In genomic region chr9:66822255-66822654, GRCm38 (mm10) we compare ENCODE assay signal across 11 mouse cellular contexts. TPM values are rescaled to one million over a fixed set of nuclear protein-coding genes. Genes with fewer than 3 reads are reported as not detected.
DNase-seq lines count a peak whose midpoint lies in the region; ATAC-seq and TF ChIP-seq lines count a peak whose summit lies in the region.
"Not testable (repeated sequence)": the region's sequence is repeated elsewhere in the genome, so short reads cannot be mapped to it uniquely, and the experiment has no call there.
"Had no signal": no experiment of that assay in that cellular context is flagged by ENCODE, and none has a peak within 500 bp of the region (broad histone marks: within the 10 kb centered on the region; RNA-seq: fewer than 3 reads in every experiment).

No protein-coding gene starts in this region.

- DNase-seq in B cell, adult 2 months = peak; percentile 23 to 25
- DNase-seq in brain, embryonic 14.5 days (ENCODE audit: low read depth); layer of hippocampus, adult 2 months (ENCODE audit: low spot score in 2 of 2); lung, postnatal 0 days (ENCODE audit: low spot score); stomach, postnatal 0 days (ENCODE audit: low spot score): not testable (repeated sequence)
- peak; percentile 17 for DNase-seq in thymus, postnatal 25 days

- no CpG with 5 or more reads among the region's 5 CpGs for WGBS in lung, postnatal 0 days
- WGBS in stomach, postnatal 0 days = no CpG with 5 or more reads among the region's 5 CpGs

- peak; percentile 4; the same call in 1 of the 2 replicates for TF ChIP-seq CTCF in brain, embryonic 14.5 days (IDR thresholded peaks at IDR 0.05; ENCODE audit: borderline replicate concordance, extremely low read depth, insufficient read depth, insufficient read length)
- peak; percentile 29 for TF ChIP-seq CTCF in layer of hippocampus, adult 2 months (conservative IDR thresholded peaks at IDR 0.05)
- TF ChIP-seq CTCF in lung, postnatal 0 days (IDR thresholded peaks at IDR 0.05) = peak; percentile 37
- peak; percentile 36 for TF ChIP-seq CTCF in stomach, postnatal 0 days (IDR thresholded peaks at IDR 0.05; ENCODE audit: low read depth)

- not testable (repeated sequence) for TF ChIP-seq EP300 in lung, postnatal 0 days (IDR thresholded peaks at IDR 0.05); stomach, postnatal 0 days (optimal IDR thresholded peaks at IDR 0.05)

- not testable (repeated sequence) for H3K4me3 ChIP-seq in layer of hippocampus, adult 2 months; lung, postnatal 0 days (ENCODE audit: low read depth, low read length); stomach, postnatal 0 days (ENCODE audit: low read depth, low read length)

- H3K36me3 ChIP-seq in lung, postnatal 0 days (ENCODE audit: insufficient read depth, low read length); stomach, postnatal 0 days (ENCODE audit: control insufficient read depth, insufficient read depth, low read length): not testable (repeated sequence)

- ATAC-seq in hematopoietic stem cell, adult 5-6 weeks (replicated peaks in 1 of 2; ENCODE audit: insufficient read depth in 1 of 2, low FRiP score in 2 of 2, low TSS enrichment in 1 of 2, low read depth in 1 of 2, poor library complexity in 2 of 2, severe bottlenecking in 2 of 2) = peak; percentile 28 to 56; a peak in 2 of 4 replicates
- not testable (repeated sequence) for ATAC-seq in lung, postnatal 0 days; stomach, postnatal 0 days (ENCODE audit: low FRiP score, low TSS enrichment)

- not testable (repeated sequence) for H3K27me3 ChIP-seq in lung, postnatal 0 days (replicated peaks; ENCODE audit: insufficient read depth, low read length); stomach, postnatal 0 days (ENCODE audit: control insufficient read depth, insufficient read depth, low read length)

- not testable (repeated sequence) for H3K4me2 ChIP-seq in lung, postnatal 0 days (replicated peaks; ENCODE audit: low read depth, low read length); stomach, postnatal 0 days (replicated peaks; ENCODE audit: low read depth)

- H3K9ac ChIP-seq in lung, postnatal 0 days (replicated peaks; ENCODE audit: low read depth); stomach, postnatal 0 days (ENCODE audit: low read length): not testable (repeated sequence)

- not testable (repeated sequence) for H3K27ac ChIP-seq in layer of hippocampus, adult 2 months; lung, postnatal 0 days (ENCODE audit: low read length); stomach, postnatal 0 days (replicated peaks)

- H3K9me3 ChIP-seq in lung, postnatal 0 days (ENCODE audit: low read length); stomach, postnatal 0 days (ENCODE audit: control insufficient read depth, low read length): not testable (repeated sequence)

- not testable (repeated sequence) for H3K4me1 ChIP-seq in lung, postnatal 0 days (ENCODE audit: insufficient read depth, low read depth, low read length); stomach, postnatal 0 days (replicated peaks; ENCODE audit: control insufficient read depth, insufficient read depth)

- not testable (repeated sequence) for TF ChIP-seq POLR2A in brain, embryonic 14.5 days (IDR thresholded peaks at IDR 0.05; ENCODE audit: borderline replicate concordance, extremely low read depth, insufficient read depth, insufficient read length, poor library complexity, severe bottlenecking)

RNA-seq across cellular contexts. Expression of gene Aph1c, which starts 12.3 kb away (rescaled TPM):
- polyA plus RNA-seq in brain, embryonic 14.5 days (2012; rRNA removed) = 1.6 and 2.3 TPM in 2 replicates
- 1.4 and 5.5 TPM in 2 replicates for total RNA-seq in hematopoietic stem cell, adult 5-6 weeks (2017)
- total RNA-seq in layer of hippocampus, adult 2 months (2021) = 1 to 10 TPM; 7.6 to 8.4 TPM
- 10.5 and 11.7 TPM in 2 replicates for polyA plus RNA-seq in lung, postnatal 0 days (2015; fragmentation: Nextera tagmentation; extraction: Ambion mirVana)
- polyA plus RNA-seq in stomach, postnatal 0 days (2015; fragmentation: Nextera tagmentation; extraction: Ambion mirVana) = 3.0 and 3.2 TPM in 2 replicates
- polyA plus RNA-seq: G1E had no signal

RNA-seq across cellular contexts. Expression of gene Gm10647, which starts 25.4 kb away (rescaled TPM):
- polyA plus RNA-seq in brain, embryonic 14.5 days (2012; rRNA removed) = 0.18 and 0.24 TPM in 2 replicates
- total RNA-seq in hematopoietic stem cell, adult 5-6 weeks (2017) = 0.38 TPM in 1 of 2 replicates, not detected in the other
- total RNA-seq in layer of hippocampus, adult 2 months (2021) = under 1 TPM; 0.56 to 0.82 TPM
- polyA plus RNA-seq in lung, postnatal 0 days (2015; fragmentation: Nextera tagmentation; extraction: Ambion mirVana) = 0.27 and 0.51 TPM in 2 replicates
- 0.12 and 0.23 TPM in 2 replicates for polyA plus RNA-seq in stomach, postnatal 0 days (2015; fragmentation: Nextera tagmentation; extraction: Ambion mirVana)
- total RNA-seq: adrenal gland, postnatal 14 days; gastrocnemius, adult 2 months had no signal
- polyA plus RNA-seq: activated CD4-positive, CD25-positive, alpha-beta regulatory T cell, adult 4 months; G1E had no signal

RNA-seq across cellular contexts. Expression of gene Aph1b, which starts 27.0 kb away (rescaled TPM):
- 19.9 and 21.5 TPM in 2 replicates for polyA plus RNA-seq in brain, embryonic 14.5 days (2012; rRNA removed)
- 3.1 and 5.8 TPM in 2 replicates for total RNA-seq in hematopoietic stem cell, adult 5-6 weeks (2017)
- 10 to 100 TPM; 32.3 to 37.1 TPM for total RNA-seq in layer of hippocampus, adult 2 months (2021)
- 4.4 and 6.3 TPM in 2 replicates for polyA plus RNA-seq in lung, postnatal 0 days (2015; fragmentation: Nextera tagmentation; extraction: Ambion mirVana)
- 6.4 and 7.3 TPM in 2 replicates for polyA plus RNA-seq in stomach, postnatal 0 days (2015; fragmentation: Nextera tagmentation; extraction: Ambion mirVana)
